Mouse (Mus musculus) left cerebral cortex, postnatal 25 days (tissue): ENCODE measurements around the gene Pusl1. TPM values are rescaled to one million over a fixed set of nuclear protein-coding genes. Genes with fewer than 3 reads are reported as not detected.
A peak's percentile ranks its signal among the peaks of the same experiment; 100 is the strongest.

ENCODE experiments used
- DNase-seq, 2 experiments: peaks; one replicate each; pipeline ENCODE4 v3.0.0; 2022; ENCODE audit warnings: low spot score in 2 of 2, mixed read lengths in 1 of 2
- intact Hi-C: fragments of 180-260 bp; cut with DNase I; formaldehyde crosslinking; loops from one replicate; pipeline ENCODE4 v1.15.1; 2025
- total RNA-seq, 2 experiments: library from RNA; stranded (reverse); gene quantifications; 2 replicates each; pipeline ENCODE4 v1.2.3; 2021

Pusl1 gene
- total RNA-seq, 2 experiments from 2014 or later, result 60.5 to 65.5 TPM

GRCm38 (mm10) chr4:155891011-155891471, 540 bp downstream of the Pusl1 start:
- intact Hi-C loops, result no loop called here
- DNase-seq, result no peak

GRCm38 (mm10) chr4:155889316-155889715, 2.3 kb downstream of the Pusl1 start:
- intact Hi-C loops, result no loop called here
- no peak for DNase-seq

GRCm38 (mm10) chr4:155888181-155888580, 3.4 kb downstream of the Pusl1 start:
- intact Hi-C loops, result no loop called here
- no peak for DNase-seq

- DNase-seq, result no peak
- intact Hi-C loops, result no loop called here
These were observed 3.9 kb downstream of the Pusl1 start for GRCm38 (mm10) chr4:155887674-155888073.

GRCm38 (mm10) chr4:155886330-155886729, 5.3 kb downstream of the Pusl1 start:
- no peak for DNase-seq
- intact Hi-C loops, result no loop called here

- DNase-seq, result no peak
- intact Hi-C loops, result no loop called here
These were observed 8.0 kb downstream of the Pusl1 start for GRCm38 (mm10) chr4:155883587-155883986.

- DNase-seq, result no peak
- intact Hi-C loops, result no loop called here
These were observed 20.2 kb downstream of the Pusl1 start for GRCm38 (mm10) chr4:155871404-155871803.

- intact Hi-C loops, result no loop called here
- peak; percentile 95 to 98 for DNase-seq
These were observed 22.1 kb downstream of the Pusl1 start, which contains the start of the genes Cptp and Ints11 for GRCm38 (mm10) chr4:155869317-155870033. Gene Cptp, minus strand, starts transcription at chr4:155869440. Gene Ints11, plus strand, starts transcription at chr4:155869546.

GRCm38 (mm10) chr4:155868614-155869298, 22.8 kb downstream of the Pusl1 start:
- intact Hi-C loops, result no loop called here
- no peak for DNase-seq

- DNase-seq, result no peak
- intact Hi-C loops, result no loop called here
These were observed 28.6 kb downstream of the Pusl1 start, which contains the start of gene Tas1r3 for GRCm38 (mm10) chr4:155863001-155863400. Gene Tas1r3, minus strand, starts transcription at chr4:155863362.

GRCm38 (mm10) chr4:155861787-155862186, 29.8 kb downstream of the Pusl1 start:
- intact Hi-C loops, result no loop called here
- no peak for DNase-seq

GRCm38 (mm10) chr4:155859318-155859717, 32.3 kb downstream of the Pusl1 start:
- intact Hi-C loops, result no loop called here
- no peak for DNase-seq

GRCm38 (mm10) chr4:155856881-155857280, 34.7 kb downstream of the Pusl1 start:
- DNase-seq, result no peak
- intact Hi-C loops, result no loop called here

- intact Hi-C loops, result no loop called here
- no peak for DNase-seq
These were observed 35.5 kb downstream of the Pusl1 start for GRCm38 (mm10) chr4:155856071-155856470.

GRCm38 (mm10) chr4:155854991-155855390, 36.6 kb downstream of the Pusl1 start:
- no peak for DNase-seq
- intact Hi-C loops, result no loop called here

GRCm38 (mm10) chr4:155853421-155853820, 38.2 kb downstream of the Pusl1 start:
- intact Hi-C loops, result no loop called here
- DNase-seq, result no peak

GRCm38 (mm10) chr4:155851951-155852411, 39.6 kb downstream of the Pusl1 start:
- intact Hi-C loops, result no loop called here
- DNase-seq, result no peak

- DNase-seq, result no peak
- intact Hi-C loops, result no loop called here
These were observed 40.2 kb downstream of the Pusl1 start for GRCm38 (mm10) chr4:155851368-155851767.

GRCm38 (mm10) chr4:155849792-155850451, 41.7 kb downstream of the Pusl1 start:
- intact Hi-C loops, result no loop called here
- DNase-seq, result no peak

- intact Hi-C loops, result no loop called here
- no peak for DNase-seq
These were observed 42.2 kb downstream of the Pusl1 start for GRCm38 (mm10) chr4:155849391-155849790.
